Mouse (Mus musculus): ENCODE data around the gene 1110008L16Rik.
"Not testable (repeated sequence)": the region's sequence is repeated elsewhere in the genome, so short reads cannot be mapped to it uniquely, and the experiment has no call there.

Gene 1110008L16Rik

GRCm38 (mm10) chr12:55392120-55392519 lies 92.7 kb downstream of the 1110008L16Rik start:
- no peak for DNase-seq (ENCODE audit: low read depth, low spot score)

- DNase-seq (ENCODE audit: low read depth, low spot score): no peak
Measured at GRCm38 (mm10) chr12:55392733-55393577, 93.6 kb downstream of the 1110008L16Rik start.

- DNase-seq (ENCODE audit: low read depth, low spot score): not testable (repeated sequence)
Measured at GRCm38 (mm10) chr12:55395601-55396000, 96.2 kb downstream of the 1110008L16Rik start.

GRCm38 (mm10) chr12:55396536-55396935 lies 97.2 kb downstream of the 1110008L16Rik start:
- no peak for DNase-seq (ENCODE audit: low read depth, low spot score)

- DNase-seq (ENCODE audit: low read depth, low spot score): no peak
Measured at GRCm38 (mm10) chr12:55397544-55398239, 98.3 kb downstream of the 1110008L16Rik start.

GRCm38 (mm10) chr12:55398240-55399127 lies 99.1 kb downstream of the 1110008L16Rik start:
- peak; percentile 91 for DNase-seq (ENCODE audit: low read depth, low spot score)

GRCm38 (mm10) chr12:55399128-55399677 lies 99.8 kb downstream of the 1110008L16Rik start:
- DNase-seq (ENCODE audit: low read depth, low spot score): no peak

- DNase-seq (ENCODE audit: low read depth, low spot score): no peak
Measured at GRCm38 (mm10) chr12:55407888-55408287, 108.5 kb downstream of the 1110008L16Rik start.

- DNase-seq (ENCODE audit: low read depth, low spot score): no peak
Measured at GRCm38 (mm10) chr12:55415255-55415654, 115.9 kb downstream of the 1110008L16Rik start.

GRCm38 (mm10) chr12:55415762-55416161 lies 116.4 kb downstream of the 1110008L16Rik start:
- no peak for DNase-seq (ENCODE audit: low read depth, low spot score)

- DNase-seq (ENCODE audit: low read depth, low spot score): no peak
Measured at GRCm38 (mm10) chr12:55420220-55420619, 120.8 kb downstream of the 1110008L16Rik start.

GRCm38 (mm10) chr12:55422057-55422456 lies 122.7 kb downstream of the 1110008L16Rik start:
- no peak for DNase-seq (ENCODE audit: low read depth, low spot score)

- no peak for DNase-seq (ENCODE audit: low read depth, low spot score)
Measured at GRCm38 (mm10) chr12:55426300-55426699, 126.9 kb downstream of the 1110008L16Rik start.

- DNase-seq (ENCODE audit: low read depth, low spot score): no peak
Measured at GRCm38 (mm10) chr12:55429201-55429600, 129.8 kb downstream of the 1110008L16Rik start.

GRCm38 (mm10) chr12:55429956-55430355 lies 130.6 kb downstream of the 1110008L16Rik start:
- no peak for DNase-seq (ENCODE audit: low read depth, low spot score)
